Mouse (Mus musculus) midbrain, embryonic 14.5 days (tissue): ENCODE data around the gene Cmtm2b. TPM values are rescaled to one million over a fixed set of nuclear protein-coding genes. Genes with fewer than 3 reads are reported as not detected.

Experiments used
- ATAC-seq: fragments of 200-750 bp; cut with Nextera tagmentation; 2 replicates; pipeline ENCODE4 v1.8.0; 2017; ENCODE audit warnings: moderate number of reproducible peaks, moderate library complexity; ENCODE audit not compliant: low FRiP score, low TSS enrichment
- DNase-seq: peaks from one replicate; pipeline ENCODE4 v3.0.0-alpha.2; 2015
- H3K27ac ChIP-seq: fragments of 300-500 bp; sonication (generic); replicated peaks from 2 replicates; pipeline ENCODE4 v1.5.1; 2014; ENCODE audit warnings: mild to moderate bottlenecking, low read depth, low read length, moderate library complexity
- H3K27me3 ChIP-seq: fragments of 300-500 bp; sonication (generic); 2 replicates; pipeline ENCODE4 v1.6.1; 2014; ENCODE audit warnings: low read length, control low read depth, mixed read lengths; ENCODE audit not compliant: control insufficient read depth, insufficient read depth
- H3K36me3 ChIP-seq: fragments of 300-500 bp; sonication (generic); 2 replicates; pipeline ENCODE4 v1.6.1; 2014; ENCODE audit warnings: low read length, control low read depth; ENCODE audit not compliant: control insufficient read depth, insufficient read depth
- H3K4me1 ChIP-seq: fragments of 300-500 bp; sonication (generic); 2 replicates; pipeline ENCODE4 v1.6.1; 2014; ENCODE audit warnings: mild to moderate bottlenecking, antibody characterized with exemption, low read length, control low read depth; ENCODE audit not compliant: control insufficient read depth, insufficient read depth
- H3K4me2 ChIP-seq: fragments of 300-500 bp; sonication (generic); 2 replicates; pipeline ENCODE4 v1.6.1; 2014; ENCODE audit warnings: mild to moderate bottlenecking, low read length, moderate library complexity
- H3K4me3 ChIP-seq: fragments of 300-500 bp; sonication (generic); replicated peaks from 2 replicates; pipeline ENCODE4 v1.5.1; 2014; ENCODE audit warnings: low read depth, low read length
- H3K9ac ChIP-seq: fragments of 300-500 bp; sonication (generic); replicated peaks from 2 replicates; pipeline ENCODE4 v1.6.1; 2014; ENCODE audit warnings: mild to moderate bottlenecking, low read length, moderate library complexity
- H3K9me3 ChIP-seq: fragments of 300-500 bp; sonication (generic); 2 replicates; pipeline ENCODE4 v1.6.1; 2016; ENCODE audit warnings: low read length, control low read depth, mixed read lengths; ENCODE audit not compliant: control insufficient read depth
- WGBS: fragments of 180-500 bp; shearing (Covaris S2); extraction: QIAGEN DNeasy Blood & Tissue Kit; methylation state at CpG from one replicate; pipeline ENCODE4 v1.1.7; 2014; 5-methylcytosine and 5-hydroxymethylcytosine counted together
- polyA plus RNA-seq: library from polyadenylated mRNA; unstranded; fragments of >200 nt; fragmentation: Nextera tagmentation; extraction: Ambion mirVana; gene quantifications from 2 replicates; pipeline ENCODE4 v1.2.1, GENCODE M21; 2014

The Cmtm2b gene
- polyA plus RNA-seq, 1 experiment from 2014 or later, result not detected

DNA sequence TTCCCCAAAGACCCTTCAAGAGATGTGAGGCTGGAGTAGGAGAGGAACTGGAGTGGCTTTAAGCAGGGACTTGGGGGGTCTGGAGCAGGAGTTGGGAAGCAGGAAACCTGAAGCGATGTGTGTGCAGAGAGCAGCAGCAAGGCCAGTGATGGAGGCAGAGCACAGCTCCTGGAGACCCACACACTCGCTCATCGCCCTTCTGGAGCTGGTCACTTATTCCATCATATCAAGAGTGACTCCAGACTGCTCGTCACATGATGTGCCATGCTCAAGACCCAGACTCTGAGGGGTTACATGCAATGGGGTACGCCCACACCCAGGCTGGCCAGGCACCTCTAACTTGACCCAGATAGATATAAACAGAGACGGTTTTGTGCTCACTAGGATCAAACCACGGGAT, 58.2 kb downstream of the Cmtm2b start:
- H3K9ac ChIP-seq, result no peak overlapping the region

More for the DNA sequence above, 58.2 kb downstream of the Cmtm2b start:
- no peak overlapping the region for H3K27ac ChIP-seq
- H3K27me3 ChIP-seq, result no peaks in the 10 kb centered on the region
- H3K36me3 ChIP-seq, result no peaks in the 10 kb centered on the region
- H3K4me1 ChIP-seq, result peaks cover 17% of the 10 kb centered on the region
- H3K9me3 ChIP-seq, result no peaks in the 10 kb centered on the region
- ATAC-seq (no peak), DNase-seq (no peak)
- whole genome bisulfite sequencing, result 92% methylated on average over 7 of the region's 7 CpGs
- H3K4me3 ChIP-seq, result no peak overlapping the region
- no peak overlapping the region for H3K4me2 ChIP-seq

Other genes with a start within 250 kb of the Cmtm2b start
- gene Cdh5, start 220.6 kb upstream of the Cmtm2b start, polyA plus RNA-seq, result 5.3 and 12.7 TPM in 2 replicates
- gene Bean1, start 151.8 kb upstream of the Cmtm2b start, polyA plus RNA-seq, result 6.3 and 8.3 TPM in 2 replicates
- gene Tk2, start 73.7 kb upstream of the Cmtm2b start, polyA plus RNA-seq, result 43.7 and 56.6 TPM in 2 replicates
- 30.3 and 31.4 TPM in 2 replicates for gene Cklf, start 71.4 kb upstream of the Cmtm2b start, polyA plus RNA-seq
- gene Cmtm2a, start 29.0 kb upstream of the Cmtm2b start, polyA plus RNA-seq, result not detected in 2 replicates
- gene Gm45711, start 12.1 kb upstream of the Cmtm2b start, polyA plus RNA-seq, result not detected in 2 replicates
- not detected in 2 replicates for gene Cmtm1, start 12.1 kb upstream of the Cmtm2b start, polyA plus RNA-seq
- gene Gm11020, start 663 bp upstream of the Cmtm2b start, polyA plus RNA-seq, result not detected in 2 replicates
- 28.6 and 36.9 TPM in 2 replicates for gene Cmtm3, start 17.2 kb downstream of the Cmtm2b start, polyA plus RNA-seq
- gene Cmtm4, start 73.6 kb downstream of the Cmtm2b start, polyA plus RNA-seq, result 3.6 and 5.1 TPM in 2 replicates
- 69.1 and 103 TPM in 2 replicates for gene Dync1li2, start 120.8 kb downstream of the Cmtm2b start, polyA plus RNA-seq
- gene Terb1, start 187.7 kb downstream of the Cmtm2b start, polyA plus RNA-seq, result 0.38 and 0.53 TPM in 2 replicates
- gene Nae1, start 212.4 kb downstream of the Cmtm2b start, polyA plus RNA-seq, result 113 and 122 TPM in 2 replicates
- 2.7 and 3.6 TPM in 2 replicates for gene Car7, start 212.5 kb downstream of the Cmtm2b start, polyA plus RNA-seq